ENCODE assay signal across 7 mouse cellular contexts in the genomic region with DNA sequence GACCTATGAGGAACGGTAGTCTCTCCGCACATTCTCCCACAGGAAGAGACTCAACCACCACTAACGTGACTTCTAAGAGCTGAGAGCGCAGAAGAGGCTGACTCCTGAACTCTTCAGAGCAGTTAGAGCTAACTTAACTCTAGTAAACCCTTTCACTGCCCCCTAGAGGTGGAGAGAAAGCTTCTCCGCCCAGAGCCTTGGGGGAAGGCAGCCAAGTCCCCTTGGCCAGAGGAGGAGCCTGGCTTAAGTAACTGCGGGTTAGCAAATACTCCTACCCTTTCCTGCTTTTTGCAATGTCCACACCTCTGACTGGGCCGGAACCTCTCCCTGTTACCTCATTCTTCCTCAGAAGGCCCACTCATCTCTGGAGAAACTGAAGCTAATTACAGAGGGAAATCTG. TPM values are rescaled to one million over a fixed set of nuclear protein-coding genes. Genes with fewer than 3 reads are reported as not detected.
DNase-seq lines count a peak whose midpoint lies in the region; ATAC-seq and TF ChIP-seq lines count a peak whose summit lies in the region.

No protein-coding gene starts in this region.

- H3K4me2 ChIP-seq in stomach, postnatal 0 days (replicated peaks; ENCODE audit: low read depth): no peak overlapping the region

- peak; percentile 36; the same call in 1 of the 2 replicates for TF ChIP-seq CTCF in bone marrow, adult 2 months (IDR thresholded peaks at IDR 0.05; ENCODE audit: control insufficient read depth, insufficient read depth, low read length)
- peak; percentile 73 for TF ChIP-seq CTCF in stomach, postnatal 0 days (IDR thresholded peaks at IDR 0.05; ENCODE audit: low read depth)

- no peaks in the 10 kb centered on the region for H3K36me3 ChIP-seq in stomach, postnatal 0 days (ENCODE audit: control insufficient read depth, insufficient read depth, low read length)

- WGBS in bone marrow, adult 2 months: 20% methylated on average over 7 of the region's 7 CpGs
- 23% methylated on average over 7 of the region's 7 CpGs for WGBS in stomach, postnatal 0 days

- H3K27me3 ChIP-seq in stomach, postnatal 0 days (ENCODE audit: control insufficient read depth, insufficient read depth, low read length): no peaks in the 10 kb centered on the region

- ATAC-seq in stomach, postnatal 0 days (ENCODE audit: low FRiP score, low TSS enrichment): peak; percentile 85

- no peaks in the 10 kb centered on the region for H3K9me3 ChIP-seq in stomach, postnatal 0 days (ENCODE audit: control insufficient read depth, low read length)

- no peak overlapping the region for H3K9ac ChIP-seq in stomach, postnatal 0 days (ENCODE audit: low read length)

- TF ChIP-seq EP300 in stomach, postnatal 0 days (optimal IDR thresholded peaks at IDR 0.05): no peak

- H3K4me3 ChIP-seq in bone marrow, adult 2 months (replicated peaks; ENCODE audit: control insufficient read depth, low read depth, low read length): no peak overlapping the region
- no peak overlapping the region for H3K4me3 ChIP-seq in stomach, postnatal 0 days (ENCODE audit: low read depth, low read length)

- peak overlapping the region; percentile 42 for H3K27ac ChIP-seq in bone marrow, adult 2 months (ENCODE audit: control insufficient read depth, insufficient read depth, low read depth, low read length, poor library complexity)
- no peak overlapping the region for H3K27ac ChIP-seq in stomach, postnatal 0 days (replicated peaks)

- TF ChIP-seq POLR2A in bone marrow, adult 2 months (IDR thresholded peaks at IDR 0.05; ENCODE audit: borderline replicate concordance, control insufficient read depth, low read depth, low read length): no peak

- H3K4me1 ChIP-seq in bone marrow, adult 2 months (ENCODE audit: control insufficient read depth, insufficient read depth, low read length): peaks cover 5% of the 10 kb centered on the region; the same call in 1 of the 2 replicates
- no peaks in the 10 kb centered on the region for H3K4me1 ChIP-seq in stomach, postnatal 0 days (replicated peaks; ENCODE audit: control insufficient read depth, insufficient read depth)

- DNase-seq in 3134 (ENCODE audit: extremely low read depth, insufficient read length, low spot score) (peak; percentile 19), 3T3-L1 (ENCODE audit: low read depth, low spot score) (peak; percentile 54)
- peak; percentile 59 for DNase-seq in forelimb bud, embryonic 11.5 days (ENCODE audit: low read depth, low spot score)
- peak; percentile 55 for DNase-seq in kidney, adult 9 months
- DNase-seq in lung, postnatal 14 days: peak; percentile 75
- DNase-seq in stomach, postnatal 0 days (ENCODE audit: low spot score): peak; percentile 57

RNA-seq across cellular contexts. Expression of a gene that starts 17.5 kb away (rescaled TPM):
- polyA plus RNA-seq in bone marrow, adult 2 months (2011; ENCODE audit: insufficient read depth, insufficient read length, low replicate concordance, missing spikeins): not detected in 2 replicates
- polyA plus RNA-seq in stomach, postnatal 0 days (2015; fragmentation: Nextera tagmentation; extraction: Ambion mirVana): 5.8 and 6.9 TPM in 2 replicates

Comparison
In these comparisons a context has a peak if more than half of its experiments do, and no peak if none do; other contexts are left out.
1. DNase-seq: peak in every context shown above with its lines; median percentile 75 in lung, postnatal 14 days; 59 in forelimb bud, embryonic 11.5 days; 57 in stomach, postnatal 0 days; 55 in kidney, adult 9 months; 54 in 3T3-L1; 19 in 3134.